Mouse (Mus musculus): ENCODE data around the gene Nln. TPM values are rescaled to one million over a fixed set of nuclear protein-coding genes. Genes with fewer than 3 reads are reported as not detected.
A peak's percentile ranks its signal among the peaks of the same experiment; 100 is the strongest.

The Nln gene
- total RNA-seq, 1 experiment from 2014 or later: 21.0 TPM

DNA sequence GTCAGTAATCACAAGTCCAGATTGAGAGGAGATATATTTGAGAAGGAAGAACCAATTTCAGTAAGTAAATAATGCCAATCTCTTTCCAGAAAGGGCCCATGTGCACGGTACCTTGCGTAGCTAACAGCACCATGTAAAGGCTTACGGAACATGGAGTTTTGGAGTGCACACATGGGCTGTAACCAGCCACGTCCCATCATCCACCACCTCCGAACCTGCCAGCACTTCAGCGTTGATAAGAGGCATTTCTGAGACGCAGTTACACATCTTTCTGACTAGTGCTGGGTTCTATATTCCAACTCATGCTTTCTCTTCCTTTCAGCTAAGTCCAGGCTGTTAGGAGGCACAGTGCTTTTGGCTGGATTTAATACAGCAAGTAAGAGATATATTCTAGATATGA is 12.2 kb downstream of the Nln start:
- no peak for DNase-seq

DNA sequence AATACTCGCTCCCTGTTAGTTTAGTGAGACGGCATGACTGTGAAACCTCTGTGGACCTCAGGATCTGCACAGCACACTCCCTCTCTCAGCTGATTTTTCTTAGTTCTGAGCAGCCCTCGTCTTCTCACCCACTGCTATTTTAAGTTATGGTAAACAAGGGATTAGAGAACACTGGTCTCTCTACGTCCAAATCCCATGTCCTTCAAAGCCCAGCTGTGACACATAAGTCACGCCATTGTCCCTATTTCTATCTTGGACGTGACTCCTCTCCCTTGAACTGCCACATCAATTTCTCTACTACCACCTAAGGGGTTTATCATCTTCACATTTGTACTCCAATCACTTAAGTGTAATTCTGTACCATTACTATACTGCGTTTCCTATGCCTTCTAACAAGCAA is 13.5 kb downstream of the Nln start:
- no peak for DNase-seq

DNA sequence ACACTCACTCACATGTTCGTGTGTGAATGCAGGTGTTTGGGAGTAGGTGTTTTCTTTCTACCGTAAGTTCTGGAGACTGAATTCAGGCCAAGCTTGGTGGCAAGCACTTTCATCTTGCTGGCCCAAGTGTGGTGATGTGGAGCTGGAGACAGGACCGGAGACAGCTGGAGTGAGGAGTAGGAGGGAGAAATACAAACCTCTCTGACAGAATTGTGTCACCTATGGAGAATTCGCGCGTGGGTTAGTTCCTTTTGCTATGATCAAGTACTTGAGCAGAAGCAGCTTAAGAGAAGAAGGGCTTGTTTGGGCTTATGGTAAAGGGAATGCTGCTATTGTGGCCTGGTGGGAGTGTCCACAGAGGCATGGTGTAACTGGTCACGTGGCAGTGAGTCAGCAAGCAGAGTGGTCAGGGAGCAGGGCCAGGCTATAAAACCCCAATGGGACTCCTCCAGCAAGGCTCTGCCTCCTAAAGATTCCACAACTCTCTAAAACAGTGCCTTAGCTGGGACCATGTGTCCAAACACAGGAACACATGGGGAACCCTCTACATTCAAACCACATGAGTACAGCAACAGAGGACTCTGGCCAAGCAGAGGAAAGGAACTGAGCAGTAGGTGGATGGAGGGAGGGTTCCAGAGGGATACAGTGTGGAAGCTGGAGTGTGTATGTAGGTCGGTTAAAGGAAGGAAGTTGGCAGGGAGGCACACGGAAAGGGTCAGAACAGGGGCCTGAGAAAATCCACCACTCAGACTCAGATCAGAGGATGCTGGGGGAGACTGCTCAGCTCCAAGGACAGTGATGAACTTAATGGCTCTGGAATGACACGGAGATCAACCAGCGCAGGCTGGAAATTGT is 14.7 kb downstream of the Nln start:
- peak; percentile 58 for DNase-seq

DNA sequence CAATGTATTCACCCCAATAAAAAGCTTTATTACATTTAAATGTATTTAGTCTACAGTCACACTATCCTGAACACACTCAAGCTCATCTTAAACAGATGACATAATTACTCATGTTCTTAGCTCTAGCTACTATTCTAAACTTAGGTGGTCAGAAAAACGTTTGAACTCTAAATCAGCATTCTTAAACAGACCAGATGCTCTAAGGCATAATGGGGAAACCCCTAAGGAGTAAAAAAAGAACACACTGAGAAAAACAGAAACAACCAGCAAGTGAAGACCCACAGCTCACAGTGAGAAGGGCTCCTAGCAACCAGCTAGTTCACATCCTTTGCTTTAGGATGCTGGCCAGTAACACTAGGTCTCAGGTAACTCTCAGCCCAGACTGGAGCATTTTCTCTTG is 17.7 kb downstream of the Nln start:
- no peak for DNase-seq

DNA sequence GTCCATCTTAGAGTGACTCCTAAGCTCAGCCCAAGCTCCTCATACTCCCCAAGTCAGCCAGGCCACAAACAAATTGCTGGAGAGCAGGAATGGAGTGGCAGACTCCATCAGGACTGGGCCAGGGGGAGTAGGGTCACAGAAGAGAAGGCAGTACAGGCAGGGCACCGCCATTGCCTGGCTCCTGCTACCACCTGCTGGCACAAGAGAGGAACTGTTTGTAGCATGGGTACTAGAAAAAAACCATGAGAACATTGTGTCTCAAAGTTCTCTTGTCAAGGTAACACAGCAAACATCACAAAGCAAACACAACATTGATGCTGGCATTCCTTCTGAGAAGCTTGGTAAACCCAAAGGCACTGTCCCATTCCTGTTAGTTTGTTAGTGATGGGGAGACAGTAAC is 20.0 kb downstream of the Nln start:
- DNase-seq: peak; percentile 72

DNA sequence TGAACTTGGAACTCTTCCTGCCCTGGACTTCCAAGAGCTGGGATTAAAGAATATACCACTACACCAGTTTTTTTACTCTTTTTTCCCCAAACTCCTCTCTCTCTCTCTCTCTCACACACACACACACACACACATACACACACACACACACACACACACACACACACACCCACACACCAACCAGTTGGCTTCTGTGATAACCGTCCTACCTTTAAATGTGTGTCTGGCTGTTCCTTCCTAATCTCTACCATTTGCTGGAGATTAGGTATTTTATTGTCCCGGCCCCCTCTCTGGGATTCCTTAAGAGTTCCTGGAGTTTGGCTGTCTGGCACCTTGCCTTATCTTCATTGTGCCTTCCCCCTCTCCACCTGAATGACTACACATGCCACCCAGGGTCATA is 24.8 kb downstream of the Nln start:
- no peak for DNase-seq

DNA sequence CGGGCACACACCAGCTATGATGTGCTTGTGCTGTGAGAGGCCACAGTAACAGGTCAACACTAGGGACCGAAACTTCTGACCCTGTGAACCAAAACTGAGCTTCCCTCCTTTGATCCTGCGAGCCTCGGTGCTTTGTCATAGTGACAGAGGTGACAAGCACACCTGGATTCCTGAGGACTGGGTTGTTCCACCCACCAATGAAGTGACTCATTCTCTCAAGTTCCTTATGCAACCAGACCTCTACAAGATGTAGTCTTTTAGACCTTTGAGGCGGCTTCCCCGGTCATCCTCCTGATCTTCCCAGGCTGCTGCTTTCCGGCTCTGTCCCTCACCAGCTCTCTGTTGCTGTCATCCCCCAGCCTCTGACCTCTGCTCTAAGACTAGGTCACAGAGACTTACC is 26.9 kb downstream of the Nln start:
- DNase-seq: no peak

DNA sequence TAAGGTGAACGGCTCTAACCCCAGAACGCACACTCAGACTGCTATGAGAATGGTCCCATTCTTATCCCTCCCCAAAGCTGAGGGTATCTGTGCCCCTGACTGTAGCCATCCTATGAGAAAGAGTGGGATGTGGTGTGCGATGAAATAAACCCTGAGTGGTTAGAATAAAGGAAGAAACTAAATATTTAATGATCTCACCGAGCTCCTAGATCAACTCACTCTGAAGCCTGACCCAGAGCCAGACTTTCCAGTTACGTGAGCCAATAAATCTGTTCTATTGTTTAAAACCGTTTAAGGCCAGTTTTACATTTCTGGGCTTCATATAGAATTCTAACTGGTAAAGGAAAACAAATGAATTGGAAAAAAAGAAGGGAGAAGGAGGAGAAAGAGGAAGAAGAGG is 32.4 kb downstream of the Nln start:
- DNase-seq: no peak

DNA sequence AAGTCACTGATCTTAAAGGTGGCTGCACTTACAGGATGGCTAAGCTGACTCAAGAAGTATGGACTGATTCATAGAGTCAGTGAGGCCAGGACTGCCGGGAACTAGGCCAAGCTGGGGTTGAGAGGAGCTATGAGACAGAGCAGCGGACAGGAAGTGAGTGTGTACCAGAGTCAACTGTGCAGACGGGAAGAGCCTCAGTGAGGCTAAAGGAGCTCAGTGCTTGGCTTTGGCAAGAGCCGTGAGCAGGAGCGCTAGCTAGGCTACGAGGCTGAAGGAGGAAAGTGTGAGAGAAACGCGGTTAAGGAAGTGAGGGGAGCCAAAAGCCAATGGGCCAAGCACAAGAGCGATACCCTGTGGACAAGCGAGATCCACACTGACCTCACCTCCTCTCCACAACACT is 34.7 kb downstream of the Nln start:
- DNase-seq: peak; percentile 63

DNA sequence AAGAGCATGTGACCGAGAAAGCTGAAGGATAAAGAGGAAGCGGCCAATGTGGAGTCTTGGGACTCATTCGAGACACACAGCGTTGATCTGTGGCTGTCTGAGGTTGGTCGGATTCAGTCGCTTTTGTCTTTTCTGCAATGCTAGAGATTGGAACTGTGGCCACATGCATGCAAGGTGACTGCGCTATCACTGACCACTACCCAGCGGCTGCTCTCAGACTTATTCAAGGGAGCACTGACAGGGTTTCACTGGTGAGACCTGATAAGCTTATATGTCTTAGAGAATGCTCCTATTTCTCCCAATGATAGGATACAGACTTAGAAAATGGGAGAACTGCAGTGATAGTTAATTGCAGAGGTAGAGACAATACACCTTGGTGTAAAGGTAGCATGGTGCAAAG is 35.2 kb downstream of the Nln start:
- DNase-seq: no peak

DNA sequence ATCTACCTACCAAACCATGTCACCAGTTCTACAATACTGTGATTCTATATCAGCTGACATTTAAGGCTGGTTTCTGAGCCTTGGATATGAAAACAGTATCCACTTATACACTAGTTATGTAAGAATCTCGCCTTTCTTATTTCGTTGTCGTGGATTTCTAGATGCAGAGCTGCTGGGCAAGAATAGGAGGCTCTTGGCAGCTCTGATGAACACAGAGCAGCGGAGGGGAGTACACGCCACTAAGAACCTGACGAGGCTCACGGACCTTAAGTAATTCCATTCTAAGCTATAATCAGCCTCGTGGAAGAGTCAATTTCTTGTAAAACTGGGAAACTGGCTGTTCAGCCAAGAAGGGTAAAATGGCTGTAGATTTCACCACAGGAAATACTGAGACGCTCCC is 37.1 kb downstream of the Nln start:
- DNase-seq: no peak

DNA sequence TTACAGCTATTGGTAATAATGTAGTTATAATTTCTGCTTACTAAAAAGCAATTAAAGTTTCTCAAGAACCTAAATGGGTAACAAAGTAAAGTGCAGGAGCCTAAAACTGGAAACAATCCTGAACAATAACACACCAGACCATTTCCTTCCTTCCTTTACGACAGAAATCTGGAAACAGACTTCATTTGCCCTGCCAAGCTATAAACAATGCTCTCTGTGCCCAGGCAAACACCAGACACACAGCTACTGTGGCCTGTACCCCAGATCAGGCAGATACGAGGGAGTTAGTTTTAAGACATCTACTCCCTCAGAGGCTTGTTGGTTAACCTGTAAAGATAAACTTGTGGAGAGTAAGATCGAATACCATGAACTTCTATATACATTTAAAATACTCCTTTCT is 38.7 kb downstream of the Nln start:
- no peak for DNase-seq

DNA sequence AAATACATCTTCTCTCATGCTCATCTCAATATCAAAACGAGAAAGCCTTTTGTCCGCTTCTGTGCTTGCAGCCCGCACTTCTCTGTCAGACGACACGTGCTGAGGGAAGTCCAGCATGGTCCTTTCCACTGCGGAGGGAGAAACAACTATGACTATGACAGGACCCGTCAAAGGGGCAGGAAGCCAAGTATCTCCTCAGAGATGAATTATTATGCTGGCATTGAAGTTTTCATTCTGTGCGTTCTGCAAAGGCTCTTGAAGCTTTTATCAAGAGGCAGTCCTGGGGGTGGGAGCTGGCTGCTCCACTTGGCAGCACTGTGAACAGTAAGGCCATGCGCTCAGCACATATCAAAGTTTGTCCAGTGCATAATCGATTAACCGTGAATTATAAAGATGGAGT is 40.2 kb downstream of the Nln start:
- peak; percentile 64 for DNase-seq

DNA sequence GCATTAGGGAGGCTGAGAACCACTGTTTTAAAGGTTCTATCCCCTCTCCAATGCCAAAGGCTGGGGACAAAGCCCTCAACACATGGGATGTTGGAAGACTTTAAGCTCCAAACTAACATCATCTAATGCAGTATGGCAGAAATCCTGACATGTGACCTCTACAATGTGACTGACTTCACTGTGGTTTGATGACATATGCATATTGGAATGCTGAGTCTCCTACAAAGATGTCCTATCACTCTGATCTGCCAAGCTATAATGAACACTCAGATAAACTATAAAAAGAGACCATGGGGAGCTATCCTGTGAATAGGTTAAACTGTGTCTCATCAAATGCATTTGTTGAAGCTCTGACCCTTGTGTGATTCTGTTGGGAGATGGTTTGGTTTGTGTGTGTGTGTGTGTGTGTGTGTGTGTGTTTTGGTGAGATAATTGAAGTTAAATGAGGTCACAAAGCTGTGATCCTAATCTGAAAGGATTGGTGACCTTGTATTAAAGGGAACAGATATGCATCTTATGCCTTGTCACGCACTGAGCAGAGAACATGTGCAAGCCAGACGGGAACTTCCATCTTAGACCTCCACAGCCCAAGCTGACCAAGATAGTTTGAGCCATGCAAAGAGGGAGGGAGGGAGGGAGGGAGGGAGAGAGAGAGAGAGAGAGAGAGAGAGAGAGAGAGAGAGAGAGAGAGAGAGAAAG is 43.6 kb downstream of the Nln start:
- no peak for DNase-seq

DNA sequence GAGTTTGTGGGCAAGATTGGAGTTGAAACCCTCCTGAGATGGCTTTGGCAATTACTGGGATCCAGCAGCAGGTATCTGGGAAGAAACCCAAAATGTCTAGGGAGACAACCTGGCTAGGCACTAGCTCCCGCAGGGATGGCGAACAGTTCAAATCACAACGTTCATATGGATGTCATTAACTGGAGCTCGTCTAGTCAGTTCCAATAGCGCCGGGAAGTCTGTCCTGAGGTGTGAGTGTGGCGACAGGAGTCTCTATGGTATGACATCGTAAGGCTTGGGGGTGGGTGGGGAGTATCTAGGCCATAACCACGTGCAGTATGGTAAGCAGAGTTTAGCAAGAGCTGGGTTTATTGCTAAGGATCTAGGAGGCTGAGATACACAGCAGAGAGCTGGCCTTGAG is 46.4 kb downstream of the Nln start:
- no peak for DNase-seq

DNA sequence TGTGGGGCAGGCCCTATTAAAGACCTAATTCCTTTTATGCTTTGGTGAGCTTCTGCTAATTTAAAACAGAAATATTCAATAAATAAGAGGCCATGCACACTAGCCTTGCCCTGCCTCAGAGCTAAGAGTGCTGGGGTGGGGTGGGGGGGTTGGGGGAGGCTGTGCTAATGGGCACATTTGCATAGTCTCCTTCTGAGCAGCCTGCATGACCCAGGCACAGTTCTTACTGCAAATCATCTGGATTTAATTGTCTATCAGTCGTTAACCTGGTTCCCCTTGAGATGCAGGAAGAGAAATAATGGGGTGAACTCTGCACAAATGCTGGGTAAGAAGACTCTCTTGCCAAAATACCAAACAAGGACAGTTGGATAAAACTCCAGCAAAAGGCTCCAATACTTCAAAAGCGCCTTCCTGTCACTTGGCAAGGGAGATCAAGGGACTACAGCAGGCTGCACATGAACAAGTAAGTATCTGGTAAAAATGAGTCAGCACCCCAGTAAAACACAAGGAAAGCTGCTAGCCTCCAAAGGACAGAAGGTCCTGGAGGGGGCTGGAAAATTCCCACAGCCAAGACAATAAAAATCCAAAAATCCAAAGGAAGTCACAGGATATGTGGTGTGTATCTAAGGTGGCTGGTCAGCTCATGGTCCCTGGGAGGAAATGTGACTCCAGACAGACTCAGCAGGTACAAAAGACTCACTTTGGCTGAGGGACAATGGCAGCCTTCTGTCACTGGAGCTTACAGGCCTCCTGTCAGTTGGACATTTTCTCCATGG is 47.3 kb downstream of the Nln start:
- DNase-seq: peak; percentile 56

DNA sequence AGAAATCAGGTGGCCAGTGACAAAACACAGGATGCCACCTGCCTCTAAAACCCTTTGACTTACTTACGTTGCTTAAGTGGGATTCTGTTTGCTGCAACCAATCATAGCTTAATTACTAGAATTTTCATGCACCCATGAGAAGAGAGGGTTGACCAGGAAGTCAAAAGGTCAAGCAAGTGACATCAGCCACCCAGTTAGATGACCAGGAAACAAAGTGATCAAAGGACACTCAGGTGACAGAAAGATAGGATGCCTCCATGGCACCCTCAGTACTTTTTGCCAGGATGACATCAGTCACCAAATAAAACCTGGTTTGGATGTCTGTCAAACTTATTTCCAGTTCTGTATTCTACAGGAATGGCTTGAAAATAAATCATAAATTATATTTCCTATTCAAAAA is 49.2 kb downstream of the Nln start:
- DNase-seq: no peak

DNA sequence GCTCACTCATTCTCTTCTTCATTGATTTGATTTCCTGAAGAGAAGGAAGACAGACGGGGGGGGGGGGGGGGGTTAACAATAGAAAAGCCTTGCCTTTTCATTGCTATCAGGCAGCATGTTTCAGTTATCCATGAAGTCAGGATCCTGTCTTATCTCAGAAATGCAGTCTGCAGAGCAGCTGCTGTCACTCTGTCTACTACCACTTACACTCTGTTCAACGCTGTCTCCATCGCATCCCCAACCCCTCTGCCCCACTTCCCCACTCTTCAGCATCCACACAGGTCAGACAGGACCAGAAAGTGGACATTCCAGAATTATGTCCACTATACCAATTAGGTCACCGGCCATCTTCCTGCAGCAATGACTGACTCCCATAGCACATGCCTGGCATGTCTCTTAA is 49.9 kb downstream of the Nln start:
- no peak for DNase-seq

DNA sequence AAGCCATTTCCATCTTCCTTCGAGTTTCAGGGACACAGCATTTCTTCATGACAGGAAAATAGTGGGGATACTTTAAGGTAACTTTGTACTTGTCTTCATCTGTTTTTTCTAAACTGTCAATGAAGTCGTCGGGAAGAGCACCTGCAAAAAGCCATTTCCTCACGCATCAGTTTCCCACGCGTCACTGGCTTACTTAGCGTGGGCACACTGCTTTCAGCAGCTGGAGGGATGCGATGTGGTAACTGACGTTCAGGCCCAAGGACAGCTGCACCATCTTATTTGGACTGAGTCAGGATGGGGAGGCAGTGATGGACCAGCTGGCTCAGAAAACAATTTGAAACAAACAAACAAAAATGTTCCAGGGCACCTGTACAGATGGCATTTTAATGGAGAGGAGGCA is 50.7 kb downstream of the Nln start:
- no peak for DNase-seq

DNA sequence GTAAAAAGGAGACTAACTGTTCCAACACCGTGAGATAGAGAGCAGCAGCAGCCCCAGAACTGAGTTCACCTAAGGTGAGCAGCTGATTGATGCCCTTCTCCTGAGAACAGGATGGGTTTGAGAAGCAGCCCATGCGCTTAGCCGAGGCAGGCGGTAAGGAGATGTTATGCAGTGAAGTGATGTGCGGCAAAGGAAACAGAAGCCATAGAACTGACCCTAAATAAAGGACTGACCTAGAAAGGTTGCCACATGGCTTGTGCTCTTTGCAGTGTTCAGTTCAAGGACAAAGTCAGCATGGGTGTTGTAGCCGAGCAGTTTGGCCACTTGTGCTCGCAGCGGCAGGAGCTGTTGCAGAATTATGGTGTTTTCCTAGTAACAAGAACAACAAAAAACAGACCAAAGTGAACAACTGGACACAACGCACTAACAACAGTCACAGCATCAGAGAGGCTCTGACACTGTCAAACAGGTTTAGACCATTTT is 57.1 kb downstream of the Nln start:
- no peak for DNase-seq

DNA sequence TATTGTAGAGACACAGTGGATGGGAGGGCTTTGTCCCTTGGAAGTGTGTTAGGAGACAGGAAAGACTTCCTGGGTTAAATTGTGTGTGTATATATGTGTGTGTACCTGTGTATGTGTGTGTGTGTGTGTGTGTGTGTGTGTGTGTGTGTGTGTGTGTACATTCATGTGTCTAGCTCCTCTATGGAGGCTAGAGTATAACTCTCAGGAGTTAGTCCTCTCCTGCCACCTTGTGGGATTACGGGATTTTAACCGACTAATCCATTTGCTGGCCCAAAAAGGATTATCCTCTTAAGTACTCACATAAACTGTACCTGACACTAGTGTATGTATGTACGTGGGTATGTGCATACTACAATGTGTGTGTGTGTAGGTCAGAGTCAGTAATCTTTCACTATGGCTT is 60.6 kb downstream of the Nln start:
- DNase-seq: peak; percentile 68

DNA sequence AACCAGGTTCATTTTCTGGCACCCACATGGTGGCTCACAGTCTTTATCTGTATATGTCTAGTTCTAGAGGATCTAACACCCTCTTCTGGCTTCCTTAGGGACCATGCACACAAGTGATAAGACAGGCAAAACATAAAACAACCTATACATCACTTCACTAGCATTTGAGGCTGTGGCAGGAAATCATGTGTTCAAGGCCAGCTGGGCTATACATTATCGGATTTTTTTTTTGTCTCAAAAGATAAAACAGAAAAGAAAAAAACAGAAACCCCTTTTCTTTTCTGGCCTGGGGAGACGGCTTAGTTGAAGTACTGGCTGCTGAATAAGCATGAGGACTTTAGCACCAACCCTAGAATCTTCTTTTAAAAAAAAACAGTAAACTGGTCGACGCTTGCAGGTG is 64.3 kb downstream of the Nln start:
- no peak for DNase-seq

DNA sequence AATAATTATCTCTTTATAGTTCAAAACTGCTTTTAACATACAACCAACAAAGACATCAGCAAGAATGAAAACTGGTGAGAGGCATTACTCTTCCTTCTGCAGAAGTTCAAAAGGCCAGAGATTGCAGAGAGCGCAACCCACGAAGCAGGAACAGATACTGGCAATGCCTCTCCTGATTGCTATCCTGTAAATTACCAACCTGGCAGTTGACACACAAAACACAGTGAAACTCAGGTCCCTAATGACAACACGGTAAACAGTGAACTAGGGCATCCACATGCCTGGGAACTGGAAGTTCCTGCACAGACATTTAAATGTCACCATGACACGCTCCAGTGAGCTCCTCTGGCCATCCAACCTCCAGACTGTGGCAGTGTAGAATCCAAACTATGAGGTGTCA is 65.1 kb downstream of the Nln start:
- no peak for DNase-seq
